Mouse (Mus musculus) midbrain, embryonic 15.5 days (tissue): Measurements from ENCODE around the gene Rps27rt. TPM values are rescaled to one million over a fixed set of nuclear protein-coding genes. Genes with fewer than 3 reads are reported as not detected.
"Not testable (repeated sequence)": the region's sequence is repeated elsewhere in the genome, so short reads cannot be mapped to it uniquely, and the experiment has no call there.

Source experiments
- ATAC-seq: fragments of 200-750 bp; cut with Nextera tagmentation; replicated peaks from 2 replicates; pipeline ENCODE4 v1.8.0; 2017; ENCODE audit warnings: moderate TSS enrichment
- H3K27ac ChIP-seq: fragments of 300-500 bp; sonication (generic); 2 replicates; pipeline ENCODE4 v1.5.1; 2015; ENCODE audit warnings: mild to moderate bottlenecking, inconsistent platforms
- H3K27me3 ChIP-seq: fragments of 300-500 bp; sonication (generic); replicated peaks from 2 replicates; pipeline ENCODE4 v1.6.1; 2015; ENCODE audit warnings: inconsistent platforms
- H3K36me3 ChIP-seq: fragments of 300-500 bp; sonication (generic); replicated peaks from 2 replicates; pipeline ENCODE4 v1.6.1; 2015; ENCODE audit warnings: inconsistent platforms
- H3K4me1 ChIP-seq: fragments of 300-500 bp; sonication (generic); 2 replicates; pipeline ENCODE4 v1.6.1; 2015; ENCODE audit warnings: inconsistent platforms
- H3K4me2 ChIP-seq: fragments of 300-500 bp; sonication (generic); 2 replicates; pipeline ENCODE4 v1.6.1; 2015; ENCODE audit warnings: inconsistent platforms, mild to moderate bottlenecking, moderate library complexity
- H3K4me3 ChIP-seq: fragments of 300-500 bp; sonication (generic); 2 replicates; pipeline ENCODE4 v1.5.1; 2015; ENCODE audit warnings: mild to moderate bottlenecking, inconsistent platforms
- H3K9ac ChIP-seq: fragments of 300-500 bp; sonication (generic); 2 replicates; pipeline ENCODE4 v1.6.1; 2015; ENCODE audit warnings: mild to moderate bottlenecking, inconsistent platforms
- H3K9me3 ChIP-seq: fragments of 300-500 bp; sonication (generic); 2 replicates; pipeline ENCODE4 v1.6.1; 2016; ENCODE audit warnings: inconsistent platforms
- WGBS: fragments of 180-500 bp; shearing (Covaris S2); methylation state at CpG from one replicate; pipeline ENCODE4 v1.1.7; 2015; ENCODE audit warnings: mixed read lengths; 5-methylcytosine and 5-hydroxymethylcytosine counted together
- polyA plus RNA-seq: library from polyadenylated mRNA; unstranded; fragments of >200 nt; fragmentation: Nextera tagmentation; extraction: Ambion mirVana; gene quantifications from 2 replicates; pipeline ENCODE4 v1.2.1, GENCODE M21; 2015

Gene Rps27rt
- 154 and 180 TPM in 2 replicates for polyA plus RNA-seq

DNA sequence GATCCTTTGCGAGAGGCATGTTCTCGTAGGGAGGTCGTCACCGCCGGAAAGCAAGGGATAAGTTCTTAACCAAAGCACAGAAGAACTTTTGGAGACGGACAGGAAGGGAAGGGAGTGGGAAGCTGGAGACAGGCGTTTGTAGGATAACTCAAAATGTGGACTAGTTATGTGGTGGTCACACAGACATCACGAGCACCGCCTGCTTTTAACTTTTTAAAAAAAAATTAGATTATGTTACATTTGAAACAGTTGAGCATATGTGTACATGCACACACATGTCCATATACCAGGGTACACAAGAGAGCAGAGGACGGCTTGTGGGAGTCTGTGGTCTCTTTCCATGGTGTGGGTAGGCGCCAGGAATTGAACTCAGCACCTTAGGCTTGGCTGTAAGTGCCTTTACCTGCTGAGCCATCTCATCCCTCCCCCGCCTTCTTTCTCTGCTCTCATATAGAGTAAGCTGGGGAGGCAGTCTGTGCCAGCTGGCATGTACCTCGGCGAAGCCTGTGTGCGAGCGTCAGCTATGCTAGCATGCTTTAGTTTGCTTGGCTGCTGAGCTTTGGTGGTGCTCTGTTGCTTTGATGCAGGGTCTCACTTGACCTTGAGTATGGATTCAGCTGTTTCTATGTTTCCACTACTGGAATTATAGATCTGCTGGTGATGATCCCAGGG is at the start of gene Rps27rt:
Gene Rps27rt, minus strand, starts transcription at position 51 of the 672 bp plus-strand sequence.
- Histone ChIP-seq H3K9ac (no peak within 1 kb of the TSS), H3K4me2 (no peak within 1 kb of the TSS), H3K27ac (no peak within 1 kb of the TSS), H3K27me3 (0 out of 2 replicates have a peak, but pooled peaks cover 3% of the 10 kb centered on the region), H3K4me3 (no peak within 1 kb of the TSS), H3K9me3 (no peaks in the 10 kb centered on the region), H3K36me3 (no peaks in the 10 kb centered on the region), H3K4me1 (peaks cover 10% of the 10 kb centered on the region)
- WGBS: 95% methylated on average over 16 of the region's 16 CpGs
- ATAC-seq: no peak

DNA sequence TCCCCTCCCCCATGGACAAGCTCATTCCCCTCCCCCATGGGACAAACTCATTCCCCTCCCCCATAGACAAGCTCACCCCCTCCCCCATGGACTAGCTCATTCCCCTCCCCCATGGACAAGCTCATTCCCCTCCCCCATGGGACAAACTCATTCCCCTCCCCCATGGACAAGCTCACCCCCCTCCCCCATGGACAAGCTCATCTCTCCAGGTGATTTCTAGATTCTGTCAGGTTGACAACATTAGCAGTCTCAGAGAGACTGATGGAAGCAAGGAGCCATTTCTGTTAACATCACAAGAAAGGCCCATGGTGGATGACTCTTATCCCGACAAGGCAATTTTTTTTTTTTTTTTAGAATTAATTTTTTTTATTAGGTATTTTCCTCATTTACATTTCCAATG is 48.5 kb upstream of the Rps27rt start:
- not testable (repeated sequence) for H3K27me3 ChIP-seq, H3K36me3 ChIP-seq, H3K4me2 ChIP-seq, H3K4me3 ChIP-seq, H3K27ac ChIP-seq, H3K9me3 ChIP-seq, H3K9ac ChIP-seq, H3K4me1 ChIP-seq, ATAC-seq
- 95% methylated on average over 1 of the region's 1 CpGs for WGBS

GRCm38 (mm10) chr9:115030581-115030980 is 48.0 kb upstream of the Rps27rt start:
- H3K4me3 ChIP-seq: no peak overlapping the region

GRCm38 (mm10) chr9:115029307-115029706 is 46.8 kb upstream of the Rps27rt start:
- H3K9me3 ChIP-seq: no peaks in the 10 kb centered on the region
- H3K4me3 ChIP-seq: no peak overlapping the region
- no peaks in the 10 kb centered on the region for H3K27me3 ChIP-seq
- 3% methylated on average over 3 of the region's 3 CpGs for WGBS
- H3K36me3 ChIP-seq: no peaks in the 10 kb centered on the region
- ATAC-seq: peak; percentile 30; the same call in 1 of the 2 replicates
- no peak overlapping the region for H3K9ac ChIP-seq
- H3K27ac ChIP-seq: no peak overlapping the region
- peaks cover 5% of the 10 kb centered on the region; the same call in 1 of the 2 replicates for H3K4me1 ChIP-seq
- no peak overlapping the region for H3K4me2 ChIP-seq

More at GRCm38 (mm10) chr9:115030581-115030980, 48.0 kb upstream of the Rps27rt start:
- 26% methylated on average over 4 of the region's 4 CpGs for WGBS
- Histone ChIP-seq H3K36me3 (no peaks in the 10 kb centered on the region), H3K27me3 (no peaks in the 10 kb centered on the region), H3K9me3 (no peaks in the 10 kb centered on the region), H3K9ac (no peak overlapping the region), H3K27ac (no peak overlapping the region), H3K4me1 (peaks cover 5% of the 10 kb centered on the region; the same call in 1 of the 2 replicates), H3K4me2 (no peak overlapping the region)
- ATAC-seq: no peak

DNA sequence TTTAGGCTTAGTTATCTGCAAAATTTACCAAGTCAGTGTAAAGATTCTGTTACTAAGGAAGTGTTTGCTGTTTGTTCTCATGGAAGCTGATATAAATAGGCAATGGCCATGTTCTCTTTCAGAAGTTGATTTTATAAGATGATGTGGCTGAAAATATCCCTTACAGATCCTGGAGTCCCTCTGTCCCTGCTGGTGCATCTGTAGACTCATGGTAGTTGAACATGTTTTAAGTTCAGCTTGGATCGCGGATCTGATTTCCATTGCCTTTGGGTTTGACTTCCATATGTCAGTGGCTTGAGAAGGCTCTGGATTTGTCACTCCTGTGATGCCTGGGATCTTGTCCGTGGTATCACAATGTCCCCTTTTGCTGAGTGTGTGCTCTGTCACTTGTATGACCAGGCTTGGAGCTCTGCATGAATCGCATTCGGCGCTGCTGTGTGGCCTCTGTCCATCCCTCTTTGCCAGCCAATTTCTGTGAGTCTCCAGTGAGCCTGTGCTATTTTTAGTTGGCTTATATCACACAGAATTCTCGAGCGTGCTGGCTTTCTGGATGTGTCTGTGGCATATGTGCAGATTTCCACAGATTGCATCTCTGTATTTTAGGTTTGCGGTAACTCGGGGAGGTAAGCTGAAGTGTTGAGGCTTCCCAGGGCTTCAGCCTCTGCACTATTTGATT is 41.3 kb upstream of the Rps27rt start:
- no peak overlapping the region for H3K9ac ChIP-seq
- no peaks in the 10 kb centered on the region for H3K27me3 ChIP-seq
- no peaks in the 10 kb centered on the region for H3K36me3 ChIP-seq
- no peak for ATAC-seq
- H3K4me1 ChIP-seq: no peaks in the 10 kb centered on the region
- 88% methylated on average over 10 of the region's 10 CpGs for WGBS
- no peak overlapping the region for H3K4me2 ChIP-seq
- no peak overlapping the region for H3K27ac ChIP-seq
- H3K4me3 ChIP-seq: no peak overlapping the region
- H3K9me3 ChIP-seq: no peaks in the 10 kb centered on the region

DNA sequence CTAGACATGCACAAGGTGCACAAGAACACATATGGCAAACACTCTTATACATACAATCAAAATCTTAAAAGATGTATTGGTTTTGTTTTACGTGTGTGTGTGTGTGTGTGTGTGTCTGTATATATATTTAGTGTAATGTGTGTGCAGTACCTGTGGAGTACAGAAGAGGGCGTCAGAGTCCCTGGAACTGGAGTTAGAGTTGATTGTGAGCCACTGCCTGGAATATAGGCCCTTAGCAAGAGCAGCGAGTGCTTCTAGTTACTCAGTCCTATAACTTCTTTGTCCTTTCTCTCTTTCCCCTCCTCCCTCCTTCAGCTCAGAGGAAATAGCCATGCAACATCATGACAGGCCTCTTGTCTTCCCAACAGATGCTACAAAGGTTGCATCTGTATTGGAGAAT is 40.6 kb upstream of the Rps27rt start:
- H3K9me3 ChIP-seq: no peaks in the 10 kb centered on the region
- no peaks in the 10 kb centered on the region for H3K27me3 ChIP-seq
- H3K4me1 ChIP-seq: no peaks in the 10 kb centered on the region
- H3K9ac ChIP-seq: no peak overlapping the region
- WGBS: 80% methylated on average over 3 of the region's 3 CpGs
- ATAC-seq: no peak
- no peak overlapping the region for H3K4me2 ChIP-seq
- no peaks in the 10 kb centered on the region for H3K36me3 ChIP-seq
- H3K4me3 ChIP-seq: no peak overlapping the region
- H3K27ac ChIP-seq: no peak overlapping the region

DNA sequence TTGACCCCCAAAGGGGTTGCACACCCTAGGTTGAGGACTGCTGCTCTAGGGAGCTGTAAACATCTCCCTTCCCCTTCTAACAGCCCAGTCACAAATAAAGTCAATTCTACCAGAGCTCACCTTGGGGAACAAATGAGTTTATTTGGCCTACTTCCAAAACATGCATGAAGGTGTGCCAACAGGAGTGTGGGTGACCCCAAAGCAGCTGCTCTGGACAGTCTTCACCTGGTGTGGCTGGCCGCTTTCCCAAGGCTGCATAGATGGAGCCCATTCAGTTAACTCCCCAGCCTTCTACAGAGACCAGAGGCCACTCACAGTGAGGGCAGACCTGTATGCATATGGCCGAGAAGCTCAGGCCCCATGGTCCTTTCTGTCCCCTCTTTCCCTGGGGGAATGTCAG is 38.9 kb upstream of the Rps27rt start:
- Histone ChIP-seq H3K27me3 (no peaks in the 10 kb centered on the region), H3K4me3 (no peak overlapping the region), H3K4me1 (no peaks in the 10 kb centered on the region), H3K27ac (no peak overlapping the region), H3K36me3 (no peaks in the 10 kb centered on the region), H3K9ac (no peak overlapping the region), H3K9me3 (no peaks in the 10 kb centered on the region), H3K4me2 (no peak overlapping the region)
- no peak for ATAC-seq
- WGBS: 96% methylated on average over 2 of the region's 2 CpGs

GRCm38 (mm10) chr9:115020141-115020540 is 37.6 kb upstream of the Rps27rt start:
- no peak for ATAC-seq
- Histone ChIP-seq H3K9me3 (no peaks in the 10 kb centered on the region), H3K4me1 (no peaks in the 10 kb centered on the region), H3K9ac (no peak overlapping the region), H3K27me3 (no peaks in the 10 kb centered on the region), H3K4me3 (no peak overlapping the region), H3K27ac (no peak overlapping the region), H3K36me3 (no peaks in the 10 kb centered on the region), H3K4me2 (no peak overlapping the region)
- 95% methylated on average over 7 of the region's 7 CpGs for WGBS

- Histone ChIP-seq H3K4me3 (no peak overlapping the region), H3K4me2 (no peak overlapping the region), H3K27ac (no peak overlapping the region), H3K9ac (no peak overlapping the region), H3K9me3 (0 out of 2 replicates have a peak, but pooled peaks cover 2% of the 10 kb centered on the region), H3K4me1 (no peaks in the 10 kb centered on the region), H3K36me3 (no peaks in the 10 kb centered on the region), H3K27me3 (no peaks in the 10 kb centered on the region)
- ATAC-seq: no peak
- WGBS: 59% methylated on average over 12 of the region's 12 CpGs
Measured at GRCm38 (mm10) chr9:115012367-115012766, 29.8 kb upstream of the Rps27rt start.

DNA sequence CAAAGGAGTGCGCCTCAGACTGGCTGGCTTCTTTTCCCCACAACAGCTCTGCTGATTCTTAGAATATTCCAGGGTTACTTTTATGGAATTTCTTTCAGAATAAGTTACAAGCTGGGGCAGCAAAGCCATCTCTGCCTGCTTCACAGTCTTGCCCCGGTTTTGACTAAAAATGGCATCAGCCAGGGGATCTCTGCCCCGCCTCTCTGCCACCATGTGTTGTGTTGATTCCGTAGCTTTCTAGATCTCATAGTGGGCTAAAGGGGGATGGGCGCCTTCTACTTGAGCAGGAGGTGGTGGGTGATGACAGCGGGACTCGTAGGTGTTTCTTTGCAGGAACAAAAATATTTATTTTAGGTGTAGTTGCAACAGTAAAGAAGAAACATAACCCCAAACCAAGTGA is 25.7 kb upstream of the Rps27rt start:
- no peaks in the 10 kb centered on the region for H3K36me3 ChIP-seq
- no peak for ATAC-seq
- H3K4me2 ChIP-seq: no peak overlapping the region
- 0 out of 2 replicates have a peak, but pooled peaks cover 2% of the 10 kb centered on the region for H3K9me3 ChIP-seq
- H3K4me3 ChIP-seq: no peak overlapping the region
- no peak overlapping the region for H3K27ac ChIP-seq
- H3K27me3 ChIP-seq: no peaks in the 10 kb centered on the region
- no peak overlapping the region for H3K9ac ChIP-seq
- 90% methylated on average over 7 of the region's 7 CpGs for WGBS
- H3K4me1 ChIP-seq: no peaks in the 10 kb centered on the region

- no peak for ATAC-seq
- 89% methylated on average over 6 of the region's 6 CpGs for WGBS
- H3K9ac ChIP-seq: no peak overlapping the region
- no peaks in the 10 kb centered on the region for H3K36me3 ChIP-seq
- H3K27ac ChIP-seq: no peak overlapping the region
- no peaks in the 10 kb centered on the region for H3K4me1 ChIP-seq
- H3K27me3 ChIP-seq: no peaks in the 10 kb centered on the region
- 0 out of 2 replicates have a peak, but pooled peaks cover 2% of the 10 kb centered on the region for H3K9me3 ChIP-seq
- H3K4me2 ChIP-seq: no peak overlapping the region
- no peak overlapping the region for H3K4me3 ChIP-seq
Measured at GRCm38 (mm10) chr9:115007776-115008175, 25.2 kb upstream of the Rps27rt start.

GRCm38 (mm10) chr9:115005446-115005845 is 22.9 kb upstream of the Rps27rt start:
- Histone ChIP-seq H3K4me3 (no peak overlapping the region), H3K4me2 (no peak overlapping the region), H3K27me3 (no peaks in the 10 kb centered on the region), H3K36me3 (no peaks in the 10 kb centered on the region), H3K27ac (no peak overlapping the region), H3K4me1 (no peaks in the 10 kb centered on the region), H3K9ac (no peak overlapping the region), H3K9me3 (0 out of 2 replicates have a peak, but pooled peaks cover 2% of the 10 kb centered on the region)
- no peak for ATAC-seq
- WGBS: 54% methylated on average over 10 of the region's 10 CpGs

GRCm38 (mm10) chr9:114999771-115000146 is 17.2 kb upstream of the Rps27rt start:
- H3K36me3 ChIP-seq: no peaks in the 10 kb centered on the region
- WGBS: 63% methylated on average over 5 of the region's 5 CpGs
- H3K4me1 ChIP-seq: no peaks in the 10 kb centered on the region
- no peaks in the 10 kb centered on the region for H3K27me3 ChIP-seq
- H3K27ac ChIP-seq: no peak overlapping the region
- no peak overlapping the region for H3K9ac ChIP-seq
- no peak overlapping the region for H3K4me2 ChIP-seq
- ATAC-seq: no peak
- no peaks in the 10 kb centered on the region for H3K9me3 ChIP-seq
- no peak overlapping the region for H3K4me3 ChIP-seq
